Mouse (Mus musculus): Measurements from ENCODE around the gene Podn. TPM values are rescaled to one million over a fixed set of nuclear protein-coding genes. Genes with fewer than 3 reads are reported as not detected.

The Podn gene
- total and polyA plus RNA-seq, 3 experiments = 0.04 TPM; not detected in 2

- Histone ChIP-seq H3K9ac (ENCODE audit: control insufficient read depth, low read depth, low read length, poor library complexity, severe bottlenecking) (no peak overlapping the region), H3K27me3 (ENCODE audit: control insufficient read depth in 1 of 2, insufficient read depth in 2 of 2, low read length in 2 of 2) (no peaks in the 10 kb centered on the region), H3K27ac (ENCODE audit: control insufficient read depth, low read depth, low read length) (no peak overlapping the region), H3K9me3 (replicated peaks; ENCODE audit: insufficient read depth, low read length) (no peaks in the 10 kb centered on the region), H3K4me1 (ENCODE audit: control insufficient read depth in 1 of 2, insufficient read depth in 2 of 2, low read length in 2 of 2) (peaks cover 4 to 15% of the 10 kb centered on the region in 2 experiments; a peak in 3 of 4 replicates), H3K79me2 (ENCODE audit: control insufficient read depth, insufficient read depth, low read length, poor library complexity) (no peaks in the 10 kb centered on the region), H3K4me3 (ENCODE audit: control insufficient read depth in 1 of 2, insufficient read depth in 1 of 2, low read depth in 2 of 2, low read length in 2 of 2) (no peak overlapping the region), H3K36me3 (ENCODE audit: control insufficient read depth in 1 of 2, insufficient read depth in 2 of 2, low read length in 2 of 2) (peaks cover 0 to 18% of the 10 kb centered on the region in 2 experiments; a peak in 2 of 4 replicates)
- TF ChIP-seq TBP (IDR thresholded peaks at IDR 0.05; ENCODE audit: low read depth, low read length) (no peak), USF2 (IDR thresholded peaks at IDR 0.05; ENCODE audit: borderline replicate concordance in 1 of 2, insufficient read depth in 1 of 2, low read depth in 1 of 2, low read length in 2 of 2) (no peak)
- DNase-seq (ENCODE audit: low read depth, low spot score) = no peak
These were observed 13.1 kb downstream of the Podn start for GRCm38 (mm10) chr4:108083032-108083735.

- peak; percentile 80 for DNase-seq (ENCODE audit: low read depth, low spot score)
- Histone ChIP-seq H3K27me3 (ENCODE audit: control insufficient read depth in 1 of 2, insufficient read depth in 2 of 2, low read length in 2 of 2) (no peaks in the 10 kb centered on the region), H3K4me1 (ENCODE audit: control insufficient read depth in 1 of 2, insufficient read depth in 2 of 2, low read length in 2 of 2) (peaks cover 4 to 15% of the 10 kb centered on the region in 2 experiments; a peak in 3 of 4 replicates), H3K9ac (ENCODE audit: control insufficient read depth, low read depth, low read length, poor library complexity, severe bottlenecking) (0 out of 2 replicates have a peak overlapping the region, but pooled peaks have one; percentile 17), H3K27ac (ENCODE audit: control insufficient read depth, low read depth, low read length) (peak overlapping the region; percentile 68), H3K4me3 (ENCODE audit: control insufficient read depth in 1 of 2, insufficient read depth in 1 of 2, low read depth in 2 of 2, low read length in 2 of 2) (no peak overlapping the region), H3K9me3 (replicated peaks; ENCODE audit: insufficient read depth, low read length) (no peaks in the 10 kb centered on the region), H3K36me3 (ENCODE audit: control insufficient read depth in 1 of 2, insufficient read depth in 2 of 2, low read length in 2 of 2) (peaks cover 0 to 18% of the 10 kb centered on the region in 2 experiments; a peak in 2 of 4 replicates), H3K79me2 (ENCODE audit: control insufficient read depth, insufficient read depth, low read length, poor library complexity) (no peaks in the 10 kb centered on the region)
- TF ChIP-seq USF2 (IDR thresholded peaks at IDR 0.05; ENCODE audit: borderline replicate concordance in 1 of 2, insufficient read depth in 1 of 2, low read depth in 1 of 2, low read length in 2 of 2) (no peak), ETS1 (IDR thresholded peaks at IDR 0.05; ENCODE audit: low read depth, low read length) (peak; percentile 73), GABPA (IDR thresholded peaks at IDR 0.05; ENCODE audit: low read depth, low read length) (no peak), SIN3A (IDR thresholded peaks at IDR 0.05; ENCODE audit: low read length) (peak; percentile 78), ZKSCAN1 (IDR thresholded peaks at IDR 0.05; ENCODE audit: low read depth, low read length) (no peak), JUND (IDR thresholded peaks at IDR 0.05; ENCODE audit: low read depth, low read length) (peak; percentile 100), TAL1 (IDR thresholded peaks at IDR 0.05; ENCODE audit: low read length) (peak; percentile 23; the same call in 1 of the 2 replicates), RCOR1 (IDR thresholded peaks at IDR 0.05; ENCODE audit: low read depth, low read length) (peak; percentile 70), SMC3 (IDR thresholded peaks at IDR 0.05; ENCODE audit: low read depth, low read length) (no peak), CHD2 (IDR thresholded peaks at IDR 0.05; ENCODE audit: low read length) (no peak), TCF12 (IDR thresholded peaks at IDR 0.05; ENCODE audit: low read depth, low read length) (peak; percentile 50), TBP (IDR thresholded peaks at IDR 0.05; ENCODE audit: low read depth, low read length) (no peak), MAZ (IDR thresholded peaks at IDR 0.05; ENCODE audit: low read depth, low read length) (peak; percentile 54; the same call in 1 of the 2 replicates), MXI1 (IDR thresholded peaks at IDR 0.05; ENCODE audit: low read depth, low read length) (peak; percentile 53; the same call in 1 of the 2 replicates), MAX (IDR thresholded peaks at IDR 0.05; ENCODE audit: low read length) (peak; percentile 53; the same call in 1 of the 2 replicates), EP300 (IDR thresholded peaks at IDR 0.05; ENCODE audit: low read depth in 1 of 2, low read length in 2 of 2) (peak; percentile 69 to 89), UBTF (IDR thresholded peaks at IDR 0.05; ENCODE audit: borderline replicate concordance, insufficient read depth, low read depth, low read length) (no peak), MYC (IDR thresholded peaks at IDR 0.05; ENCODE audit: low read depth, low read length) (peak; percentile 70; the same call in 1 of the 2 replicates), RAD21 (IDR thresholded peaks at IDR 0.05; ENCODE audit: low read depth, low read length) (no peak), NELFE (IDR thresholded peaks at IDR 0.05; ENCODE audit: low read depth, low read length) (no peak), ZNF384 (IDR thresholded peaks at IDR 0.05; ENCODE audit: low read depth, low read length) (0 out of 2 replicates have a peak, but pooled peaks have one; percentile 24), GATA1 (IDR thresholded peaks at IDR 0.05; ENCODE audit: low read depth, low read length) (peak; percentile 82), BHLHE40 (IDR thresholded peaks at IDR 0.05; ENCODE audit: borderline replicate concordance, low read depth, low read length) (no peak), ELF1 (IDR thresholded peaks at IDR 0.05; ENCODE audit: low read depth, low read length) (peak; percentile 75; the same call in 1 of the 2 replicates)
These were observed 13.8 kb downstream of the Podn start for GRCm38 (mm10) chr4:108082401-108082806.

Data from MEL (cell line).